Mouse (Mus musculus) forebrain, embryonic 12.5 days (tissue): ENCODE results near the gene Map3k9. TPM values are rescaled to one million over a fixed set of nuclear protein-coding genes. Genes with fewer than 3 reads are reported as not detected.
A peak's percentile ranks its signal among the peaks of the same experiment; 100 is the strongest.

Experiments
- ATAC-seq: fragments of 200-750 bp; cut with Nextera tagmentation; 2 replicates; pipeline ENCODE4 v1.8.0; 2017; ENCODE audit warnings: moderate TSS enrichment; ENCODE audit not compliant: low FRiP score
- H3K27ac ChIP-seq: fragments of 300-500 bp; sonication (generic); 2 replicates; pipeline ENCODE4 v1.5.1; 2016; ENCODE audit warnings: mild to moderate bottlenecking
- H3K27me3 ChIP-seq: fragments of 300-500 bp; sonication (generic); 2 replicates; pipeline ENCODE4 v1.6.1; 2016; ENCODE audit warnings: mild to moderate bottlenecking
- H3K36me3 ChIP-seq: fragments of 300-500 bp; sonication (generic); replicated peaks from 2 replicates; pipeline ENCODE4 v1.6.1; 2016; ENCODE audit warnings: mild to moderate bottlenecking
- H3K4me1 ChIP-seq: fragments of 300-500 bp; sonication (generic); 2 replicates; pipeline ENCODE4 v1.6.1; 2016
- H3K4me2 ChIP-seq: fragments of 300-500 bp; sonication (generic); 2 replicates; pipeline ENCODE4 v1.6.1; 2016; ENCODE audit warnings: mild to moderate bottlenecking, moderate library complexity
- H3K4me3 ChIP-seq: fragments of 300-500 bp; sonication (generic); replicated peaks from 2 replicates; pipeline ENCODE4 v1.5.1; 2016; ENCODE audit warnings: mild to moderate bottlenecking
- H3K9ac ChIP-seq: fragments of 300-500 bp; sonication (generic); 2 replicates; pipeline ENCODE4 v1.6.1; 2016; ENCODE audit warnings: mild to moderate bottlenecking
- H3K9me3 ChIP-seq: fragments of 300-500 bp; sonication (generic); 2 replicates; pipeline ENCODE4 v1.6.1; 2016
- WGBS: fragments of 180-500 bp; shearing (Covaris S2); methylation state at CpG from one replicate; pipeline ENCODE4 v1.1.7; 2016; 5-methylcytosine and 5-hydroxymethylcytosine counted together
- polyA plus RNA-seq: library from polyadenylated mRNA; unstranded; fragments of >200 nt; fragmentation: Nextera tagmentation; extraction: Ambion mirVana; gene quantifications from 2 replicates; pipeline ENCODE4 v1.2.1, GENCODE M21; 2016

The Map3k9 gene
- polyA plus RNA-seq, 1 experiment from 2014 or later, result 5.7 TPM

GRCm38 (mm10) chr12:81806759-81807528 lies 26.0 kb upstream of the Map3k9 start:
- peak overlapping the region; percentile 56 for H3K4me2 ChIP-seq
- peak overlapping the region; percentile 38; the same call in 1 of the 2 replicates for H3K9ac ChIP-seq
- no peaks in the 10 kb centered on the region for H3K36me3 ChIP-seq
- peaks cover 19% of the 10 kb centered on the region for H3K4me1 ChIP-seq
- H3K27ac ChIP-seq, result no peak overlapping the region
- H3K4me3 ChIP-seq, result peak overlapping the region; percentile 28
- peaks cover 14% of the 10 kb centered on the region for H3K27me3 ChIP-seq
- H3K9me3 ChIP-seq, result no peaks in the 10 kb centered on the region
- no peak for ATAC-seq
- 38% methylated on average over 15 of the region's 17 CpGs for WGBS

GRCm38 (mm10) chr12:81806114-81806513 lies 25.1 kb upstream of the Map3k9 start:
- Histone ChIP-seq H3K4me1 (peaks cover 19% of the 10 kb centered on the region), H3K27me3 (peaks cover 14% of the 10 kb centered on the region), H3K4me2 (no peak overlapping the region), H3K36me3 (no peaks in the 10 kb centered on the region), H3K4me3 (no peak overlapping the region), H3K27ac (no peak overlapping the region), H3K9ac (no peak overlapping the region), H3K9me3 (no peaks in the 10 kb centered on the region)
- no peak for ATAC-seq
- WGBS, result 85% methylated on average over 5 of the region's 5 CpGs

- no peak overlapping the region for H3K4me2 ChIP-seq
- H3K27ac ChIP-seq, result no peak overlapping the region
- peaks cover 10% of the 10 kb centered on the region for H3K27me3 ChIP-seq
- no peak for ATAC-seq
- WGBS, result 49% methylated on average over 7 of the region's 7 CpGs
- no peaks in the 10 kb centered on the region for H3K36me3 ChIP-seq
- H3K4me1 ChIP-seq, result peaks cover 19% of the 10 kb centered on the region
- no peaks in the 10 kb centered on the region for H3K9me3 ChIP-seq
- no peak overlapping the region for H3K9ac ChIP-seq
- no peak overlapping the region for H3K4me3 ChIP-seq
These were observed 22.8 kb upstream of the Map3k9 start for GRCm38 (mm10) chr12:81803803-81804202.

- Histone ChIP-seq H3K4me1 (peaks cover 17% of the 10 kb centered on the region), H3K27me3 (peaks cover 10% of the 10 kb centered on the region), H3K36me3 (no peaks in the 10 kb centered on the region), H3K4me2 (no peak overlapping the region), H3K9ac (no peak overlapping the region), H3K4me3 (no peak overlapping the region), H3K27ac (no peak overlapping the region), H3K9me3 (no peaks in the 10 kb centered on the region)
- 95% methylated on average over 3 of the region's 3 CpGs for WGBS
- ATAC-seq, result no peak
These were observed 22.0 kb upstream of the Map3k9 start for GRCm38 (mm10) chr12:81803016-81803415.

GRCm38 (mm10) chr12:81801134-81801533 lies 20.2 kb upstream of the Map3k9 start:
- no peak overlapping the region for H3K4me3 ChIP-seq
- no peak overlapping the region for H3K9ac ChIP-seq
- peaks cover 4% of the 10 kb centered on the region; the same call in 1 of the 2 replicates for H3K4me1 ChIP-seq
- H3K36me3 ChIP-seq, result no peaks in the 10 kb centered on the region
- 87% methylated on average over 9 of the region's 9 CpGs for WGBS
- H3K27ac ChIP-seq, result no peak overlapping the region
- ATAC-seq, result no peak
- no peak overlapping the region for H3K4me2 ChIP-seq
- no peaks in the 10 kb centered on the region for H3K27me3 ChIP-seq
- no peaks in the 10 kb centered on the region for H3K9me3 ChIP-seq

- 11% methylated on average over 7 of the region's 7 CpGs for WGBS
- Histone ChIP-seq H3K9ac (no peak overlapping the region), H3K27ac (no peak overlapping the region), H3K27me3 (no peaks in the 10 kb centered on the region), H3K4me1 (no peaks in the 10 kb centered on the region), H3K4me2 (no peak overlapping the region), H3K36me3 (no peaks in the 10 kb centered on the region), H3K9me3 (no peaks in the 10 kb centered on the region), H3K4me3 (no peak overlapping the region)
- ATAC-seq, result 0 out of 2 replicates have a peak, but pooled peaks have one; percentile 9
These were observed 15.6 kb upstream of the Map3k9 start for GRCm38 (mm10) chr12:81796541-81796940.

- no peak overlapping the region for H3K4me2 ChIP-seq
- H3K9me3 ChIP-seq, result no peaks in the 10 kb centered on the region
- WGBS, result 77% methylated on average over 6 of the region's 6 CpGs
- H3K27ac ChIP-seq, result no peak overlapping the region
- no peak overlapping the region for H3K9ac ChIP-seq
- H3K4me1 ChIP-seq, result no peaks in the 10 kb centered on the region
- ATAC-seq, result no peak
- H3K4me3 ChIP-seq, result no peak overlapping the region
- no peaks in the 10 kb centered on the region for H3K27me3 ChIP-seq
- H3K36me3 ChIP-seq, result no peaks in the 10 kb centered on the region
These were observed 11.7 kb upstream of the Map3k9 start for GRCm38 (mm10) chr12:81792511-81793218.

- Histone ChIP-seq H3K9ac (no peak overlapping the region), H3K9me3 (no peaks in the 10 kb centered on the region), H3K4me3 (no peak overlapping the region), H3K27ac (no peak overlapping the region), H3K36me3 (no peaks in the 10 kb centered on the region), H3K4me1 (no peaks in the 10 kb centered on the region), H3K4me2 (no peak overlapping the region), H3K27me3 (no peaks in the 10 kb centered on the region)
- 68% methylated on average over 2 of the region's 2 CpGs for WGBS
- ATAC-seq, result no peak
These were observed 8.5 kb upstream of the Map3k9 start for GRCm38 (mm10) chr12:81789499-81789898.

GRCm38 (mm10) chr12:81788672-81789084 lies 7.7 kb upstream of the Map3k9 start:
- H3K4me2 ChIP-seq, result no peak overlapping the region
- WGBS, result 5% methylated on average over 9 of the region's 9 CpGs
- no peaks in the 10 kb centered on the region for H3K9me3 ChIP-seq
- H3K4me3 ChIP-seq, result no peak overlapping the region
- H3K36me3 ChIP-seq, result no peaks in the 10 kb centered on the region
- ATAC-seq, result no peak; the same call in 1 of the 2 replicates
- no peak overlapping the region for H3K9ac ChIP-seq
- peaks cover 3% of the 10 kb centered on the region; the same call in 1 of the 2 replicates for H3K27me3 ChIP-seq
- H3K4me1 ChIP-seq, result no peaks in the 10 kb centered on the region
- no peak overlapping the region for H3K27ac ChIP-seq

GRCm38 (mm10) chr12:81787262-81787661 lies 6.3 kb upstream of the Map3k9 start:
- no peaks in the 10 kb centered on the region for H3K36me3 ChIP-seq
- no peaks in the 10 kb centered on the region for H3K9me3 ChIP-seq
- no peak for ATAC-seq
- H3K4me1 ChIP-seq, result 0 out of 2 replicates have a peak, but pooled peaks cover under 1% of the 10 kb centered on the region
- WGBS, result 49% methylated on average over 12 of the region's 12 CpGs
- no peak overlapping the region for H3K4me2 ChIP-seq
- no peak overlapping the region for H3K4me3 ChIP-seq
- H3K27ac ChIP-seq, result no peak overlapping the region
- peaks cover 16% of the 10 kb centered on the region for H3K27me3 ChIP-seq
- H3K9ac ChIP-seq, result no peak overlapping the region

- no peak for ATAC-seq
- no peak overlapping the region for H3K9ac ChIP-seq
- H3K27me3 ChIP-seq, result peaks cover 35% of the 10 kb centered on the region
- no peaks in the 10 kb centered on the region for H3K9me3 ChIP-seq
- peaks cover 26% of the 10 kb centered on the region for H3K4me1 ChIP-seq
- no peak overlapping the region for H3K27ac ChIP-seq
- 86% methylated on average over 4 of the region's 4 CpGs for WGBS
- H3K4me3 ChIP-seq, result no peak overlapping the region
- no peaks in the 10 kb centered on the region for H3K36me3 ChIP-seq
- no peak overlapping the region for H3K4me2 ChIP-seq
These were observed 2.3 kb upstream of the Map3k9 start for GRCm38 (mm10) chr12:81783301-81783700.

- no peak overlapping the region for H3K27ac ChIP-seq
- no peak overlapping the region for H3K9ac ChIP-seq
- ATAC-seq, result no peak
- H3K36me3 ChIP-seq, result no peaks in the 10 kb centered on the region
- no peak overlapping the region for H3K4me2 ChIP-seq
- H3K4me3 ChIP-seq, result no peak overlapping the region
- peaks cover 28% of the 10 kb centered on the region for H3K4me1 ChIP-seq
- H3K27me3 ChIP-seq, result peaks cover 35% of the 10 kb centered on the region
- no peaks in the 10 kb centered on the region for H3K9me3 ChIP-seq
- WGBS, result 94% methylated on average over 6 of the region's 6 CpGs
These were observed 1.6 kb upstream of the Map3k9 start for GRCm38 (mm10) chr12:81782606-81783005.
